Mouse (Mus musculus): ENCODE results near the gene Olfr446.

The Olfr446 gene

GRCm38 (mm10) chr6:42921077-42921476, at the start of gene Olfr446:
Gene Olfr446, plus strand, starts transcription at chr6:42921377.
- in situ Hi-C loops (cut with MboI): no loop called here

GRCm38 (mm10) chr6:42876323-42876722, 44.9 kb upstream of the Olfr446 start:
- in situ Hi-C loops (cut with MboI): no loop called here

GRCm38 (mm10) chr6:42890141-42890540, 31.0 kb upstream of the Olfr446 start, which contains the start of gene Olfr448:
Gene Olfr448, plus strand, starts transcription at chr6:42890441.
- in situ Hi-C loops (cut with MboI): no loop called here

- in situ Hi-C loops (cut with MboI): no loop called here
Measured at GRCm38 (mm10) chr6:42900345-42900744, 20.8 kb upstream of the Olfr446 start.

GRCm38 (mm10) chr6:42908578-42908977, 12.6 kb upstream of the Olfr446 start, which contains the start of gene Olfr447:
Gene Olfr447, plus strand, starts transcription at chr6:42908878.
- in situ Hi-C loops (cut with MboI): no loop called here

- in situ Hi-C loops (cut with MboI): no loop called here
Measured at GRCm38 (mm10) chr6:42948767-42949166, 27.6 kb downstream of the Olfr446 start, which contains the start of gene Olfr444. Gene Olfr444, plus strand, starts transcription at chr6:42949067.

GRCm38 (mm10) chr6:42980377-42980776, 59.2 kb downstream of the Olfr446 start:
- in situ Hi-C loops (cut with MboI): no loop called here

Measured in mature B cell (primary cell).